Mouse (Mus musculus) forebrain, embryonic 13.5 days (tissue): ENCODE results near the gene Mcrip1. TPM values are rescaled to one million over a fixed set of nuclear protein-coding genes. Genes with fewer than 3 reads are reported as not detected.

ENCODE experiments used
- ATAC-seq: fragments of 200-750 bp; cut with Nextera tagmentation; 2 replicates; pipeline ENCODE4 v1.8.0; 2017
- H3K27ac ChIP-seq: fragments of 300-500 bp; sonication (generic); 2 replicates; pipeline ENCODE4 v1.5.1; 2015; ENCODE audit warnings: inconsistent platforms, mild to moderate bottlenecking, moderate library complexity
- H3K27me3 ChIP-seq: fragments of 300-500 bp; sonication (generic); 2 replicates; pipeline ENCODE4 v1.6.1; 2015; ENCODE audit warnings: mild to moderate bottlenecking, inconsistent platforms
- H3K36me3 ChIP-seq: fragments of 300-500 bp; sonication (generic); 2 replicates; pipeline ENCODE4 v1.6.1; 2015; ENCODE audit warnings: mild to moderate bottlenecking, inconsistent platforms; ENCODE audit not compliant: poor library complexity, severe bottlenecking
- H3K4me1 ChIP-seq: fragments of 300-500 bp; sonication (generic); 2 replicates; pipeline ENCODE4 v1.6.1; 2015; ENCODE audit warnings: inconsistent platforms
- H3K4me2 ChIP-seq: fragments of 300-500 bp; sonication (generic); 2 replicates; pipeline ENCODE4 v1.6.1; 2015; ENCODE audit warnings: inconsistent platforms, mild to moderate bottlenecking, moderate library complexity
- H3K4me3 ChIP-seq: fragments of 300-500 bp; sonication (generic); 2 replicates; pipeline ENCODE4 v1.5.1; 2015; ENCODE audit warnings: mild to moderate bottlenecking, inconsistent platforms
- H3K9ac ChIP-seq: fragments of 300-500 bp; sonication (generic); 2 replicates; pipeline ENCODE4 v1.6.1; 2015; ENCODE audit warnings: mild to moderate bottlenecking, inconsistent platforms
- H3K9me3 ChIP-seq: fragments of 300-500 bp; sonication (generic); replicated peaks from 2 replicates; pipeline ENCODE4 v1.6.1; 2016; ENCODE audit warnings: inconsistent platforms
- WGBS: fragments of 180-500 bp; shearing (Covaris S2); methylation state at CpG from one replicate; pipeline ENCODE4 v1.1.7; 2015; 5-methylcytosine and 5-hydroxymethylcytosine counted together
- polyA plus RNA-seq: library from polyadenylated mRNA; unstranded; fragments of >200 nt; fragmentation: Nextera tagmentation; extraction: Ambion mirVana; gene quantifications from 2 replicates; pipeline ENCODE4 v1.2.1, GENCODE M21; 2015

Gene Mcrip1
- polyA plus RNA-seq, 1 experiment from 2014 or later = 228 TPM

DNA sequence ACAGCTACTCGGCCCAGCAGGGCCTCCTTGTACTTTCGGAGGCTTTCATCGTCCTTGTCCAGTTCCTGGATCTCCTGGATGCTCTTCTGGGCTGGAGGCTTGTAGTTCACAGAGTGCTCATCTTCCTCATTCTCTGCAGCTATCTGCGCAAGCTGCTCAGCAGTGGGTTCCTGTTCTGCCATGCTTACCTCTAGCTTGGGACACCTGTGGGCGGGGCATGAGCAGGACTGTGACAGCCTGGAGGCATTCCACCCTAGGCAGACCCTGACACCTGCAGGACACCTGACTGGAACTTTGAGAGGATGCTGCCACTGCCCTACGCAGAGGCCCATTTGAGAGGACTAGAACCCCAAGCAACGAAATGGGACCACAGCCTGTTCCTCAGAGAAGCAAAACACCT, 30.7 kb upstream of the Mcrip1 start:
- peak overlapping the region; percentile 95 for H3K4me3 ChIP-seq
- H3K9me3 ChIP-seq = no peaks in the 10 kb centered on the region
- H3K27me3 ChIP-seq = no peaks in the 10 kb centered on the region
- no peak for ATAC-seq
- peak overlapping the region; percentile 97 for H3K4me2 ChIP-seq
- H3K27ac ChIP-seq = peak overlapping the region; percentile 93
- peaks cover 30% of the 10 kb centered on the region for H3K4me1 ChIP-seq
- 66% methylated on average over 7 of the region's 7 CpGs for WGBS
- H3K36me3 ChIP-seq = peaks cover 51% of the 10 kb centered on the region
- peak overlapping the region; percentile 95 for H3K9ac ChIP-seq

DNA sequence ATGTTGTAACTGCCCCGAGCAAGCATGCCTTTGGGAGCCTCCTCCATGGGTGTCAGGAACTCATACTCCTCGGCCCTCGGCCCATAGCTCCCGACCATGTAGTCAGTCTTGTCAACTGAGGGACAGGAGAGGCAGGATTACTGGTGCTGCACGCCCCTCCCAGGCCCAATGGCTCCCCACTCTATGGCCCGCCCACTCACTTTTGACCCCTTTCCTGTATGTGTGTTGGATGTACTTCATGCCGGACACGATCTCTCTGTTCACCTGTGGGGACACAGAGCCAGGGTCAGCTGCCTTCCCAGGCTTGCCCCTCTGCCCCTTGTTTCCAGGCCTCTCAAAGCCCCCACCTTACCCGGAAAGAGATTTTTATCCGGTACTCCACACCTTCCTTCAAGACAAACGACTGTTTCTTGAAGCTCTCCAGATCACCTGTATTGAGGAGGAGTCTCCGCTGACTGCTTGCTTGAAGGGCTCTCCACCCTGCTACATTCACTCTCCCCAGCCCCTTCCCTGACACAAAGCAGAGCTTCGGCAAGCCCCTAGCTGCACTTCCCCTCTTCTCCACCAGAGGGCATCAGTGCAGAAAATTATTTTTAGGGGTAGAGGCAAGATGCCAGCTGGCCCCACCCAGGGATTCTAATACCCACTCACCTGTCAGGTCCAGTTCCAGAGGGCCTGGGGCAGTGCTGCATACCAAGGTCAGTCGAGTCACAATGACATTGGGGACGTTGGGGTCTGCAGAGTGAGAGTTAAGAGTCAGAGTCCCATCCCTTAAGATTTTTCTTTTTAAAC, 30.0 kb upstream of the Mcrip1 start:
- 68% methylated on average over 15 of the region's 15 CpGs for WGBS

DNA sequence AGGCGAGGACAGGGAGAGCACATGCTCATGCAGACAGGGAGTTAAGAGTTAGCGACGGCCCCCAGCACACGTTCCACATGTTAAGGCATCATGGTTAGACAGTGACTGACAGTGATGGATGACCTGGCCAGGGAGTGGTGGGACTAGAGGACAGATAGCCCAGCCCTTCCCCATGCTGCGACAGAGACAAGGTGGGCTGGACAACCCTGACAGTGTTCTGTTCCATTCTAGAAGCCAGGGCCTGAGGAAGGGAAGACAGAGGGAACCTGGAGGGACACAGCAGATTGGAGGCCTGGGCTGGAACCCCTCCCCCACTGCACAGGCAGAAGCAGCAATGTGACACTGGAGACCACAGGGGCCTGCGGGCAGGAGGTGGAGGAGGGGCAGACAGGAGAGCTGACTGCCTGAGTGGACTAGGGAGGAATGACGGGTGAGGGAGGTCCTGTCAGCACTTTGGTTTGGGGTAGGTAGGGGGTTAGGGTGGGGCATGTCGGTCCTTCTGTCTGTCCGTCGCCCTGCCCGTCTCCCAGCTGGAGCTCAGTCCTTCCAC, 29.2 kb upstream of the Mcrip1 start:
- Histone ChIP-seq H3K9me3 (no peaks in the 10 kb centered on the region), H3K27me3 (no peaks in the 10 kb centered on the region), H3K4me3 (peak overlapping the region; percentile 95; the same call in 1 of the 2 replicates), H3K4me1 (peaks cover 38% of the 10 kb centered on the region), H3K36me3 (peaks cover 40% of the 10 kb centered on the region), H3K9ac (no peak overlapping the region), H3K27ac (no peak overlapping the region), H3K4me2 (0 out of 2 replicates have a peak overlapping the region, but pooled peaks have one; percentile 97)
- no peak for ATAC-seq
- 95% methylated on average over 11 of the region's 11 CpGs for WGBS

More for the DNA sequence above, 30.0 kb upstream of the Mcrip1 start:
- H3K27ac ChIP-seq = peak overlapping the region; percentile 93; the same call in 1 of the 2 replicates
- H3K4me2 ChIP-seq = peak overlapping the region; percentile 97
- peak overlapping the region; percentile 95 for H3K9ac ChIP-seq
- ATAC-seq = no peak
- H3K4me3 ChIP-seq = peak overlapping the region; percentile 95
- no peaks in the 10 kb centered on the region for H3K27me3 ChIP-seq
- peaks cover 46% of the 10 kb centered on the region for H3K36me3 ChIP-seq
- H3K9me3 ChIP-seq = no peaks in the 10 kb centered on the region
- H3K4me1 ChIP-seq = peaks cover 31% of the 10 kb centered on the region

DNA sequence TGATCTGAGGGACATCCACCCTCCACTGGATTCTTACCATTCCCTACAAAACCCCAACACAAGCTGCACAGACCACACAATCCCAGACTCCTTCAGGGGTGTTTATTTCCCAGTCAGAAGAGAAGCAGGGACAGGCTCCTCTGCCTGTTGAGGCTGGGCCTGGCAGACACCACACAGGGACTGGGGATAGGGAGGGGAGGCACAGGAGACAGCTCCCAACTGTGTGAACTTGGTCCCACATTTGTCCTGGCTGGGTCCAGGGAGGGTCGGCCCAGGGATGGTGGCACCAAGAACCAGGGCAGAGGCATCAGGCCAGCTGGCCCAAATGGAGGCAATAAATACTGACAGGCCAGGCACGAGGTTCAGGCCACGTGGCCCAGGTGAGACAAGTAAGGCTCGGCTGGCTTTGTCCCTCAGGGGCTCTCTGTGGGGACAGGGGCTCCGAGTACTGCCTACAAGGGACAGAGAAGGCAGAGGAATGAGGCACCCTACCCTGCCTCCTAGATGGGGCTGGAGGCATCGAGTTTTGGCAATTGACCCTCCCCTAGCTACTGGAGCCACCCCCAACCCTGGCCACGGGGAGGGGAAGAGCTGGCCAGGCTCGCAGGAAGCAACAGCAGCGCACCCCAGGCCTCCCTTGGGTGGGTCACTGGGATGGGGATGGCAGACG, 28.6 kb upstream of the Mcrip1 start:
- no peak overlapping the region for H3K27ac ChIP-seq
- peaks cover 35% of the 10 kb centered on the region for H3K36me3 ChIP-seq
- H3K27me3 ChIP-seq = no peaks in the 10 kb centered on the region
- no peak overlapping the region for H3K4me3 ChIP-seq
- H3K9me3 ChIP-seq = no peaks in the 10 kb centered on the region
- no peak overlapping the region for H3K4me2 ChIP-seq
- peaks cover 40% of the 10 kb centered on the region for H3K4me1 ChIP-seq
- no peak for ATAC-seq
- 82% methylated on average over 10 of the region's 10 CpGs for WGBS
- H3K9ac ChIP-seq = peak overlapping the region; percentile 46

DNA sequence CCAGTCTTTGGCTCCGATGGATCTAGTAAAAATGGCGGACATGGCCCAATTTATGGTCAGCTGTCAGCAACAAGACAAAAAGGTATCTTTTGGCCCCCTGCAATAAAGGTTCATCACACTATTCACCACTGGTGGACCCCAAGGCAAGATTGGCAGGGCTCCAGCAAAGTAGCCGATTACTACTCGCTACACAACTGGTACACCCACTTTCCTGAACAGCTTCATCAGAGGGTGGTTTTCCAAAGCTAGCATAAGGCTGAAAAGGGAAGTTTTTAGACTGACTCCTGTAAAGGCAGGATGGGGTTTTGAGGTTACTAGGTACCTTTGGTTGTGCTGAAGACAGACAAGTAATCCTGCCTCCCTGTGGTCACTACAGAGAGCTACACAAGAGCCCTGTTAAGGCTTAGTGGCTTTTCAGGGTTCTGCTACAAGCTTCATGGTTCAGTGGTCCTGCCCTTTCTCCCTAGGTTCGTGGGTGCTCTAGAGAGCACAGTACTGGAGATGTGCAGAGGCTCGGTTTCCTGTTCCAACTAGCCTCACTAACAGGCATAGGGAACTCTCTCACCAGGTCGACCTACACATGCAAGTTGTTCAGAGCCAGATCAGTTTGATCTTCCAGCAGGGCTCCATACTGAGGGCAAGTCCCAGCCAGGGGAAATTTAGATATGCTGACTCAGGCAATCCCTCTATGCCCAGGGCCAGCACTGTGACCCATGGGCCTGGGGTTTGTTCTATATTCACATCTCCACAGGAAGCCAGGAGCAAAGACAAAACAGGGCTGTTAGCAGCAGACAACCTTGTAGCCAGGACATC, 27.9 kb upstream of the Mcrip1 start:
- 81% methylated on average over 7 of the region's 7 CpGs for WGBS
- Histone ChIP-seq H3K9ac (peak overlapping the region; percentile 46; the same call in 1 of the 2 replicates), H3K27me3 (no peaks in the 10 kb centered on the region), H3K36me3 (peaks cover 32% of the 10 kb centered on the region), H3K4me1 (peaks cover 38% of the 10 kb centered on the region), H3K9me3 (no peaks in the 10 kb centered on the region), H3K27ac (no peak overlapping the region), H3K4me3 (no peak overlapping the region), H3K4me2 (no peak overlapping the region)
- no peak for ATAC-seq

DNA sequence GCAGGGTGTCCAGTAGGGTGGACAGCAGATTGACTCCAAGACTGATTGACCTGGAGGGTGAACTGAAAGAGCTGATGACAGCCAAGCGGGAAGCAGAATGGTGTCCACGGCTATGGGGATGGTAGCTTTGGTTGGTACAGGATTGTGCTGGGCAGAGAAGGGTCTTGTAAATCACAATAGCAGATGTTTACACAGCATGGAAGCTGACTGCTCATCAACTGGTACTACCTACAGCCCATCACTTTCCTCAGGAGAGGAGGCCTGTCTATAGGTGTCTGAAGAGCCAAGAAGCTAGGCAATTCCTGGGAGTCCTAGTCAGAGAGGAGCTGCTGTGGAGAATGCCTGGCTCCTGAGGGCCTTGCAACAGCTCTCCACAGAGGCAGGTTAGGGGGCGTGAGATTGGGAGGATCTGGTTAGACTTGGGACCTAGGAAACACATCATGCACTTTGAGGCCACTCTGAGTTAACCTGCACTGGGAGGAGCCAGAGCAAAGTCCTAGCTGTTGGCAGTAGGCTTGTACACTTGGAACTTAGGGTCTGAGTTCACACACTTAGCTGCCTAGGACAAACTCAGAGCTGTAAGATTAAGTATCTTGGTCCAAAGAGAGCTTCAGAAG, 26.9 kb upstream of the Mcrip1 start:
- H3K4me1 ChIP-seq = peaks cover 36% of the 10 kb centered on the region
- H3K4me2 ChIP-seq = no peak overlapping the region
- no peaks in the 10 kb centered on the region for H3K9me3 ChIP-seq
- H3K9ac ChIP-seq = no peak overlapping the region
- no peaks in the 10 kb centered on the region for H3K27me3 ChIP-seq
- ATAC-seq = no peak
- H3K36me3 ChIP-seq = peaks cover 32% of the 10 kb centered on the region
- WGBS = 88% methylated on average over 3 of the region's 3 CpGs
- H3K4me3 ChIP-seq = no peak overlapping the region
- no peak overlapping the region for H3K27ac ChIP-seq

DNA sequence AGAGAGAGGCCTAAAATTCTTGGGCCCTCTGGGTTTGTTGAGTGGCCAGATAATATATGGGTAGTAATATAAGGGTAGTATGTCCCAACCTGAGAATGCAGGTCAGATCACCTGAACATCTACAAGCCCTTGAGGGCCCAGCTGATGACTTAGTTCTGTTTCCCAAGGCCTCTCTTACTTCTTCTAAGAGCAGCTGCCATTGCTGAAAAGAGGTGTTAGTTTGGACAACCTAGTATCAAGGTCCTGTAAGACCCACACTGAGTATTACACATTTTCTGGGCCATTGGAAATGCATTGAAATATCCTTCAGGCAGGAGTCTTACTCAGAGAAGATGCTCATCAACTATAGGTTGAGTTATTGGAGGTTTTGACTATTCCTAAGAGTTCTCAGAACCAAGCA, 26.4 kb upstream of the Mcrip1 start:
- no peak for ATAC-seq
- no peaks in the 10 kb centered on the region for H3K9me3 ChIP-seq

DNA sequence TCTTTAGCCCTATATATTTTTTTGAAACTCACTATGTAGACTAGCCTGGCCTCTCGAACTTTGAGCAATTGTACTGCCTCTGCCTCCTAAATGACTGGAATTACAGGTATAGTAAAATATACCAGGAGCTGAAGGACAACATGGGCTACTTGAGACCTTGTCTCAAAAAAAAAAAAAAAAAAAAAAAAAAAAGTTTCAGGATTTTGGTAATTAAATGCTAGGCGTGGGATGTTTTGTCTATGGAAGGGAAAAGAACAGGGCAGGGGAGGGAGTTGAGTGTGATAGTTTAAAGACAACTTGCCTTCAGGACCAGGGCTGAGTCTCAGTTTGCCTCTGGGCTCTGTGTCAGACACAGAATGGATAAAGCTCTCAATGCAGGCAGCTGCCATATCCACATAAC, 25.5 kb upstream of the Mcrip1 start:
- no peak overlapping the region for H3K27ac ChIP-seq
- H3K9ac ChIP-seq = no peak overlapping the region
- peaks cover 38% of the 10 kb centered on the region for H3K4me1 ChIP-seq
- ATAC-seq = no peak
- WGBS = 67% methylated on average over 2 of the region's 2 CpGs
- H3K36me3 ChIP-seq = peaks cover 46% of the 10 kb centered on the region
- no peak overlapping the region for H3K4me2 ChIP-seq
- no peaks in the 10 kb centered on the region for H3K9me3 ChIP-seq
- H3K4me3 ChIP-seq = no peak overlapping the region
- no peaks in the 10 kb centered on the region for H3K27me3 ChIP-seq

More for the DNA sequence above, 26.4 kb upstream of the Mcrip1 start:
- H3K9ac ChIP-seq = no peak overlapping the region
- H3K4me2 ChIP-seq = no peak overlapping the region
- H3K4me3 ChIP-seq = no peak overlapping the region
- H3K4me1 ChIP-seq = peaks cover 41% of the 10 kb centered on the region
- H3K27ac ChIP-seq = no peak overlapping the region
- H3K27me3 ChIP-seq = no peaks in the 10 kb centered on the region
- peaks cover 37% of the 10 kb centered on the region for H3K36me3 ChIP-seq

DNA sequence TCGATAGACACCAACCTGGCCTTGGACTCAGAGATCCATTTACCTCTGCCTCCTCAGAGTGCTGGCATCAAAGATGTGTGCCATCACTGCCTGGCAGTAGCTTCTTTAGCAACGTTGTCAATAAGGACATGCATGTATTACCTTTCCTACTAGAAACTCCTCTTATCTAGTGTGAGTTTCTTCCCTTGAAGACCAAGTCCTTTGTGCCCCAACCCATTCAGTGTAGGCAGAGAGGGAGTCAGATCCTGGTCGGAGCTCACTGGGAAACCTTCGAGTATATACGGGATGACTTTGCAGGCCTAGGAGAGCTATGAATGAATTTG, 24.7 kb upstream of the Mcrip1 start:
- peak overlapping the region; percentile 83 for H3K9ac ChIP-seq
- 44% methylated on average over 5 of the region's 5 CpGs for WGBS
- H3K4me3 ChIP-seq = peak overlapping the region; percentile 80
- H3K4me2 ChIP-seq = peak overlapping the region; percentile 87
- no peak for ATAC-seq
- peaks cover 29% of the 10 kb centered on the region for H3K4me1 ChIP-seq
- H3K27me3 ChIP-seq = no peaks in the 10 kb centered on the region
- H3K27ac ChIP-seq = no peak overlapping the region
- H3K36me3 ChIP-seq = peaks cover 46% of the 10 kb centered on the region
- H3K9me3 ChIP-seq = no peaks in the 10 kb centered on the region

DNA sequence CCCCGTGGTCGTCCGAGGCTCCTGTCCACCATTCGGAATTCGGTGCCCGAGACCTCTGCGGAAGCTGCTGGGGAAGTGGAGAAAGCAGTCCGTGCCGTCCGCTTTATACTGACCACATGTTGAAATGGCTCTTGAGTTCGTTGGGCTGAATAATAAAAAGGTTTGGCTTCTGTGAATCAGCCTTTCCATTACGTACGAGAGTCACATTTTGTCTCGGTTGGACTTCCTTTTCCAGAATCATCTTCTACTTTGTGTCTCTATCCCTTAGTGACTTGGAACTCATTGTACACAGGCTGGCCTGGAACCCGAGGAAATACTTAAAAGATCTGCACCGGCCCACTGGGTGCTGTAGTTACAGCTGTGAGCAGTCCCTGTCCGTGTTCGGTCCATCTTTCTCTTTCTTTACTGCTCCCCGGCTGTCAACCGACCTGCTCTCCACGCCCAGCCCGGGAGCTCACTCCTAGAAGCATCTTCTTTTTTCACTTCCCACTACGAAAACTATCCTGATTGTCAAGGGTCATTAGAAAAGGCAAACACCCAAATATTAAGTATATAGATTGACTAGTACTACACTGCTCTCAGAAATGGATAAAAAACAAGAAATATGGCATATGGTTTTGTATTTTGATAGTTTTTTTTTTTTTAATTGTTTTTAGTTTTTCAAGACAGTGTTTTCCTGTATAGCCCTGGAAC, 24.2 kb upstream of the Mcrip1 start:
- Histone ChIP-seq H3K4me2 (peak overlapping the region; percentile 87), H3K9ac (peak overlapping the region; percentile 83), H3K36me3 (peaks cover 45% of the 10 kb centered on the region), H3K4me3 (peak overlapping the region; percentile 80), H3K4me1 (peaks cover 24% of the 10 kb centered on the region), H3K27ac (peak overlapping the region; percentile 86), H3K27me3 (no peaks in the 10 kb centered on the region), H3K9me3 (no peaks in the 10 kb centered on the region)
- no peak for ATAC-seq
- WGBS = under 1% methylated on average over 23 of the region's 23 CpGs
